Mouse (Mus musculus) embryonic fibroblast, embryonic 13.5 days (primary cell): ENCODE measurements around the gene Dennd4a. TPM values are rescaled to one million over a fixed set of nuclear protein-coding genes. Genes with fewer than 3 reads are reported as not detected.
A peak's percentile ranks its signal among the peaks of the same experiment; 100 is the strongest.

Experiments
- H3K27ac ChIP-seq: 2 replicates; pipeline ENCODE4 v1.5.1; 2012; ENCODE audit warnings: low read length, control low read depth, inconsistent platforms; ENCODE audit not compliant: insufficient read depth
- H3K4me1 ChIP-seq: 2 replicates; pipeline ENCODE4 v1.6.1; 2011; ENCODE audit warnings: low read length; ENCODE audit not compliant: control insufficient read depth, insufficient read depth
- H3K4me3 ChIP-seq: 2 replicates; pipeline ENCODE4 v1.5.1; 2011; ENCODE audit warnings: mild to moderate bottlenecking, control low read depth, low read length; ENCODE audit not compliant: insufficient read depth
- CTCF ChIP-seq: IDR thresholded peaks from 2 replicates; pipeline ENCODE4 v1.5.1; 2011; ENCODE audit warnings: mild to moderate bottlenecking, control low read depth, low read length, moderate library complexity, borderline replicate concordance; ENCODE audit not compliant: insufficient read depth
- POLR2A ChIP-seq: IDR thresholded peaks from 2 replicates; pipeline ENCODE4 v1.6.1; 2011; ENCODE audit warnings: low read depth, mild to moderate bottlenecking, control low read depth, low read length, moderate library complexity
- polyA plus RNA-seq: library from polyadenylated mRNA; stranded (reverse); fragments of >200 nt; gene quantifications from 2 replicates; pipeline ENCODE4 v1.2.4, GENCODE M21; 2011; ENCODE audit warnings: low read depth; ENCODE audit not compliant: missing spikeins, insufficient read length

Gene Dennd4a
- polyA plus RNA-seq, 1 experiment = 51.0 TPM

GRCm38 (mm10) chr9:64947483-64948095, 136.4 kb downstream of the Dennd4a start:
- H3K27ac ChIP-seq = no peak overlapping the region

GRCm38 (mm10) chr9:64951161-64951657, 140.1 kb downstream of the Dennd4a start, which contains the start of gene Slc24a1:
Gene Slc24a1 (minus strand): TSS chr9:64951607.
- H3K4me1 ChIP-seq = no peaks in the 10 kb centered on the region
- H3K27ac ChIP-seq = no peak within 1 kb of the TSS
- TF ChIP-seq POLR2A (no peak), CTCF (no peak)
- H3K4me3 ChIP-seq = no peak within 1 kb of the TSS

More at GRCm38 (mm10) chr9:64947483-64948095, 136.4 kb downstream of the Dennd4a start:
- no peak for TF ChIP-seq CTCF
- no peak for TF ChIP-seq POLR2A
- Histone ChIP-seq H3K4me1 (no peaks in the 10 kb centered on the region), H3K4me3 (no peak overlapping the region)

GRCm38 (mm10) chr9:64952055-64952454, 140.9 kb downstream of the Dennd4a start:
- TF ChIP-seq CTCF (no peak), POLR2A (no peak)
- Histone ChIP-seq H3K27ac (no peak overlapping the region), H3K4me1 (no peaks in the 10 kb centered on the region), H3K4me3 (no peak overlapping the region)

- Histone ChIP-seq H3K4me1 (no peaks in the 10 kb centered on the region), H3K27ac (no peak overlapping the region), H3K4me3 (no peak overlapping the region)
- no peak for TF ChIP-seq POLR2A
- TF ChIP-seq CTCF = no peak
Measured at GRCm38 (mm10) chr9:64953190-64953589, 142.1 kb downstream of the Dennd4a start.

GRCm38 (mm10) chr9:64956337-64956736, 145.2 kb downstream of the Dennd4a start:
- Histone ChIP-seq H3K27ac (no peak overlapping the region), H3K4me3 (no peak overlapping the region), H3K4me1 (no peaks in the 10 kb centered on the region)
- TF ChIP-seq CTCF = no peak
- no peak for TF ChIP-seq POLR2A

GRCm38 (mm10) chr9:64957276-64957675, 146.1 kb downstream of the Dennd4a start:
- TF ChIP-seq POLR2A = no peak
- TF ChIP-seq CTCF = no peak
- no peak overlapping the region for H3K27ac ChIP-seq
- H3K4me3 ChIP-seq = no peak overlapping the region
- H3K4me1 ChIP-seq = peaks cover 4% of the 10 kb centered on the region

GRCm38 (mm10) chr9:64960117-64960977, 149.2 kb downstream of the Dennd4a start, which contains the start of gene Ints14:
Gene Ints14 (plus strand): TSS chr9:64960905.
- H3K4me1 ChIP-seq = peaks cover 4% of the 10 kb centered on the region
- H3K4me3 ChIP-seq = peak within 1 kb of the TSS; percentile 65
- peak; percentile 50 for TF ChIP-seq CTCF
- peak; percentile 96 for TF ChIP-seq POLR2A
- H3K27ac ChIP-seq = peak within 1 kb of the TSS; percentile 60

- H3K4me3 ChIP-seq = peak overlapping the region; percentile 65
- H3K4me1 ChIP-seq = peaks cover 4% of the 10 kb centered on the region
- TF ChIP-seq CTCF (no peak), POLR2A (no peak)
Measured at GRCm38 (mm10) chr9:64960978-64961320, 149.8 kb downstream of the Dennd4a start.

More at GRCm38 (mm10) chr9:64960978-64961320, 149.8 kb downstream of the Dennd4a start:
- peak overlapping the region; percentile 60 for H3K27ac ChIP-seq

Other genes starting within 250 kb of the Dennd4a start
- 318 and 370 TPM in 2 replicates for gene Rab11a, start 73.6 kb upstream of the Dennd4a start, polyA plus RNA-seq
- gene Slc24a1, start 140.3 kb downstream of the Dennd4a start, polyA plus RNA-seq = not detected in 2 replicates
- 32.9 and 35.0 TPM in 2 replicates for gene Ints14, start 149.6 kb downstream of the Dennd4a start, polyA plus RNA-seq
- gene Hacd3, start 210.4 kb downstream of the Dennd4a start, polyA plus RNA-seq = 39.7 and 46.7 TPM in 2 replicates
- gene Dpp8, start 221.1 kb downstream of the Dennd4a start, polyA plus RNA-seq = 98.8 and 104 TPM in 2 replicates